Mouse (Mus musculus) G1E (cell line): Measurements from ENCODE around the gene Acads.

ENCODE experiments used
- CTCF ChIP-seq: IDR thresholded peaks from 2 replicates; pipeline ENCODE4 v1.5.1; 2012; ENCODE audit warnings: low read depth, low read length, inconsistent platforms, mixed read lengths
- GATA2 ChIP-seq: IDR thresholded peaks from 2 replicates; pipeline ENCODE4 v1.6.1; 2012; ENCODE audit warnings: low read depth, low read length, inconsistent platforms, borderline replicate concordance
- POLR2AphosphoS5 ChIP-seq: IDR thresholded peaks from 2 replicates; pipeline ENCODE4 v1.6.1; 2012; ENCODE audit warnings: low read depth, low read length, inconsistent platforms; ENCODE audit not compliant: insufficient replicate concordance
- TAL1 ChIP-seq: conservative IDR thresholded peaks from 2 replicates; pipeline ENCODE4 v1.6.1; 2012; ENCODE audit warnings: low read depth, low read length, inconsistent platforms, mixed read lengths

DNA sequence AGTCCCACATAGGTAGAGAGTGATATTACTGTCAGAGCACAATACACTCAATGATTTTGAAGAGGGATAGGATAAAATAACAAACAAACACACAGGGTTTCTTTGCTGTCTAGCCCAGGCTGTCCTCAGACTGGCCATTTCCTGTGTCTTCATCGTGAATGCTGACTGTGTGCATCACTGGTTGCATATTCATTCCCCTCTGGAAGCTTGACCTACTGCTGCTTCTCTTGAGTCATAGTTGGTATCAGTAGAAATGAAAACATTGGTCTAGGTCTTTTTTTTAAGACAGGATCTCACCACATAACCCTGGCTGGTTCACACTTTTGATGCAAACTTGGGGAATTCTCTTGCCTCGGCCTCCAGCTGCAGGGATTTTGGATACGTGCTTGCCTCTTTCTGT, 49.5 kb downstream of the Acads start:
- no peak for TF ChIP-seq CTCF
- no peak for TF ChIP-seq GATA2
- TF ChIP-seq POLR2AphosphoS5, result no peak
- TF ChIP-seq TAL1, result no peak
